32 mouse cellular contexts compared by ENCODE assay signal in the genomic region with DNA sequence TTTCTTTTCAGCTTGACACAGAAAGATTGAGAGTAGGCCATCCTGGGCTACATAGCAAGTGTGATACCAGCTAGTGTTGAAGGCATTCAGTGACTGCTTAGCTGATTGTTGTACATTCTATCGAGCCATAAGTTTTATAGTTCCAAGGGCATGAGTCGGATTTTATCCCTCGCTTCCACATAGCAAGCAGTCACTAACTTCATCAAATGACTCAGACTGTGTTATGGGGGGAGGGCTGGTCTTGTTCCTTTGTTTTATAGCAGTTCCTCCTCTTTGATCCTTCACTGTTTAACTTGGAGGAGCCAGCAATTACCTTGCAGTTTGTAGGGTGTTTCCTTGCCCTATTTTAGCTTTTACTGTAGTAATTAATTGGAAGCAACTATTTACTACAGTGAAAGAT. TPM values are rescaled to one million over a fixed set of nuclear protein-coding genes. Genes with fewer than 3 reads are reported as not detected.
DNase-seq lines count a peak whose midpoint lies in the region; ATAC-seq and TF ChIP-seq lines count a peak whose summit lies in the region.
"Had no signal": no experiment of that assay in that cellular context is flagged by ENCODE, and none has a peak within 500 bp of the region (broad histone marks: within the 10 kb centered on the region; RNA-seq: fewer than 3 reads in every experiment).

No protein-coding gene starts in this region.

- no peak for ATAC-seq in hindbrain, embryonic 13.5 days (ENCODE audit: low FRiP score)
- no peak for ATAC-seq in hindbrain, postnatal 0 days
- ATAC-seq in liver, postnatal 0 days: no peak
- ATAC-seq in liver, embryonic 12.5 days: no peak
- no peak for ATAC-seq in neural tube, embryonic 15.5 days (ENCODE audit: low FRiP score)
- ATAC-seq: forebrain, embryonic 15.5 days; inflammation-experienced regulatory T-cells, adult 6 months had no signal

- WGBS in hindbrain, embryonic 13.5 days: 96% methylated on average over 3 of the region's 3 CpGs
- 82% methylated on average over 3 of the region's 3 CpGs for WGBS in hindbrain, postnatal 0 days
- WGBS in liver, postnatal 0 days (ENCODE audit: insufficient replicate concordance): 82% methylated on average over 3 of the region's 3 CpGs
- WGBS in liver, embryonic 12.5 days (ENCODE audit: insufficient replicate concordance): 89% methylated on average over 3 of the region's 3 CpGs
- 69% methylated on average over 3 of the region's 3 CpGs for WGBS in neural tube, embryonic 15.5 days
- WGBS in forebrain, embryonic 10.5 days: 94% methylated on average over 3 of the region's 3 CpGs

- no peak for TF ChIP-seq CTCF in hindbrain, postnatal 0 days (IDR thresholded peaks at IDR 0.05; ENCODE audit: low read depth)
- no peak for TF ChIP-seq CTCF in liver, postnatal 0 days (IDR thresholded peaks at IDR 0.05; ENCODE audit: low read depth)

- no peak overlapping the region for H3K27ac ChIP-seq in hindbrain, embryonic 13.5 days
- H3K27ac ChIP-seq in hindbrain, postnatal 0 days: no peak overlapping the region
- no peak overlapping the region for H3K27ac ChIP-seq in liver, postnatal 0 days (ENCODE audit: low read depth)
- H3K27ac ChIP-seq in liver, embryonic 12.5 days: no peak overlapping the region
- H3K27ac ChIP-seq in neural tube, embryonic 15.5 days (replicated peaks): no peak overlapping the region
- no peak overlapping the region for H3K27ac ChIP-seq in forebrain, embryonic 10.5 days
- H3K27ac ChIP-seq: forebrain, embryonic 15.5 days; limb, embryonic 15.5 days; liver, embryonic 15.5 days; midbrain, embryonic 12.5 days; neural tube, embryonic 12.5 days had no signal

- peaks cover 15% of the 10 kb centered on the region for H3K79me2 ChIP-seq in myocyte (ENCODE audit: control insufficient read depth, insufficient read depth)

- H3K4me1 ChIP-seq in hindbrain, embryonic 13.5 days (replicated peaks): peaks cover 18% of the 10 kb centered on the region
- H3K4me1 ChIP-seq in hindbrain, postnatal 0 days (ENCODE audit: insufficient read depth, low read length): peaks cover 5% of the 10 kb centered on the region; the same call in 1 of the 2 replicates
- peaks cover 14% of the 10 kb centered on the region for H3K4me1 ChIP-seq in liver, postnatal 0 days (ENCODE audit: insufficient read depth)
- H3K4me1 ChIP-seq in liver, embryonic 12.5 days: peaks cover 20% of the 10 kb centered on the region
- H3K4me1 ChIP-seq in neural tube, embryonic 15.5 days: peaks cover 19% of the 10 kb centered on the region
- H3K4me1 ChIP-seq in forebrain, embryonic 10.5 days: peaks cover 20% of the 10 kb centered on the region

- 0 out of 2 replicates have a peak, but pooled peaks cover 4% of the 10 kb centered on the region for H3K9me3 ChIP-seq in hindbrain, embryonic 13.5 days
- no peaks in the 10 kb centered on the region for H3K9me3 ChIP-seq in hindbrain, postnatal 0 days (ENCODE audit: low read length)
- H3K9me3 ChIP-seq in liver, postnatal 0 days (ENCODE audit: low read length): no peaks in the 10 kb centered on the region
- H3K9me3 ChIP-seq in liver, embryonic 12.5 days (replicated peaks): 0 out of 2 replicates have a peak, but pooled peaks cover 4% of the 10 kb centered on the region
- H3K9me3 ChIP-seq in neural tube, embryonic 15.5 days (replicated peaks): no peaks in the 10 kb centered on the region
- peaks cover 8% of the 10 kb centered on the region; the same call in 1 of the 2 replicates for H3K9me3 ChIP-seq in forebrain, embryonic 10.5 days
- H3K9me3 ChIP-seq: forebrain, embryonic 15.5 days; G1E; limb, embryonic 15.5 days; liver, embryonic 15.5 days; neural tube, embryonic 12.5 days had no signal

- 0 out of 2 replicates have a peak overlapping the region, but pooled peaks have one; percentile 13 for H3K9ac ChIP-seq in hindbrain, embryonic 13.5 days
- H3K9ac ChIP-seq in hindbrain, postnatal 0 days (replicated peaks; ENCODE audit: low read length): no peak overlapping the region
- H3K9ac ChIP-seq in liver, postnatal 0 days (replicated peaks): no peak overlapping the region
- no peak overlapping the region for H3K9ac ChIP-seq in liver, embryonic 12.5 days
- no peak overlapping the region for H3K9ac ChIP-seq in neural tube, embryonic 15.5 days (replicated peaks)
- H3K9ac ChIP-seq: forebrain, embryonic 15.5 days; limb, embryonic 15.5 days; liver, embryonic 15.5 days; midbrain, embryonic 12.5 days; neural tube, embryonic 12.5 days had no signal

- no peak overlapping the region for H3ac ChIP-seq in myocyte (ENCODE audit: control insufficient read depth, insufficient read length)

- no peak for TF ChIP-seq POLR2A in myocyte (IDR thresholded peaks at IDR 0.05; ENCODE audit: insufficient read length, low read depth)

- no peak for TF ChIP-seq EP300 in liver, postnatal 0 days (IDR thresholded peaks at IDR 0.05; ENCODE audit: low read depth)

- no peak for DNase-seq in hindbrain, postnatal 0 days (ENCODE audit: low spot score)
- DNase-seq in liver, postnatal 0 days: no peak
- DNase-seq in neural tube, embryonic 10.5 days (ENCODE audit: extremely low spot score, low spot score): no peak
- DNase-seq in forebrain, embryonic 10.5 days (ENCODE audit: extremely low spot score, low spot score): no peak
- DNase-seq: adrenal gland, adult 2 months; B cell, adult 2 months; cerebellum, adult 8-10 months; kidney, adult 8-10 months; kidney, postnatal 25 days; retina, postnatal 1 day; right cerebral cortex, postnatal 25 days had no signal

- H3K36me3 ChIP-seq in hindbrain, embryonic 13.5 days: peaks cover 48% of the 10 kb centered on the region
- peaks cover 30% of the 10 kb centered on the region for H3K36me3 ChIP-seq in hindbrain, postnatal 0 days (ENCODE audit: insufficient read depth, low read length)
- H3K36me3 ChIP-seq in liver, postnatal 0 days (replicated peaks; ENCODE audit: insufficient read depth, low read length): peaks cover 35% of the 10 kb centered on the region
- peaks cover 40% of the 10 kb centered on the region for H3K36me3 ChIP-seq in liver, embryonic 12.5 days
- H3K36me3 ChIP-seq in neural tube, embryonic 15.5 days: peaks cover 43% of the 10 kb centered on the region
- H3K36me3 ChIP-seq in myocyte (ENCODE audit: control insufficient read depth, insufficient read depth): peaks cover 33% of the 10 kb centered on the region
- H3K36me3 ChIP-seq in forebrain, embryonic 10.5 days (replicated peaks): peaks cover 44% of the 10 kb centered on the region

- H3K27me3 ChIP-seq in hindbrain, embryonic 13.5 days: no peaks in the 10 kb centered on the region
- no peaks in the 10 kb centered on the region for H3K27me3 ChIP-seq in hindbrain, postnatal 0 days (ENCODE audit: insufficient read depth, low read length)
- H3K27me3 ChIP-seq in liver, postnatal 0 days (ENCODE audit: insufficient read depth, low read length): no peaks in the 10 kb centered on the region
- H3K27me3 ChIP-seq in liver, embryonic 12.5 days (replicated peaks): no peaks in the 10 kb centered on the region
- H3K27me3 ChIP-seq in neural tube, embryonic 15.5 days (replicated peaks): no peaks in the 10 kb centered on the region
- no peaks in the 10 kb centered on the region for H3K27me3 ChIP-seq in myocyte (ENCODE audit: control insufficient read depth, insufficient read depth, insufficient read length)
- H3K27me3 ChIP-seq in forebrain, embryonic 10.5 days (ENCODE audit: poor library complexity, severe bottlenecking): no peaks in the 10 kb centered on the region
- H3K27me3 ChIP-seq: CH12.LX; forebrain, embryonic 15.5 days; limb, embryonic 15.5 days; midbrain, embryonic 12.5 days; neural tube, embryonic 12.5 days had no signal

- H3K4me2 ChIP-seq in hindbrain, embryonic 13.5 days: 0 out of 2 replicates have a peak overlapping the region, but pooled peaks have one; percentile 64
- H3K4me2 ChIP-seq in hindbrain, postnatal 0 days (ENCODE audit: low read depth, low read length): no peak overlapping the region
- H3K4me2 ChIP-seq in liver, postnatal 0 days (ENCODE audit: low read depth, low read length): 0 out of 2 replicates have a peak overlapping the region, but pooled peaks have one; percentile 27
- H3K4me2 ChIP-seq in liver, embryonic 12.5 days: no peak overlapping the region
- 0 out of 2 replicates have a peak overlapping the region, but pooled peaks have one; percentile 62 for H3K4me2 ChIP-seq in neural tube, embryonic 15.5 days
- H3K4me2 ChIP-seq in myocyte (ENCODE audit: low read depth): peak overlapping the region; percentile 75
- H3K4me2 ChIP-seq: forebrain, embryonic 15.5 days; limb, embryonic 15.5 days; liver, embryonic 15.5 days; midbrain, embryonic 12.5 days; neural tube, embryonic 12.5 days had no signal

- no peak overlapping the region for H3K4me3 ChIP-seq in hindbrain, embryonic 13.5 days
- H3K4me3 ChIP-seq in hindbrain, postnatal 0 days (ENCODE audit: low read length): no peak overlapping the region
- no peak overlapping the region for H3K4me3 ChIP-seq in liver, postnatal 0 days (ENCODE audit: low read depth, low read length)
- no peak overlapping the region for H3K4me3 ChIP-seq in liver, embryonic 12.5 days
- H3K4me3 ChIP-seq in neural tube, embryonic 15.5 days (replicated peaks): no peak overlapping the region
- no peak overlapping the region for H3K4me3 ChIP-seq in myocyte
- H3K4me3 ChIP-seq in forebrain, embryonic 10.5 days: no peak overlapping the region
- H3K4me3 ChIP-seq: limb, embryonic 15.5 days; liver, embryonic 15.5 days; midbrain, embryonic 12.5 days; neural tube, embryonic 12.5 days had no signal

RNA-seq across cellular contexts. Expression of gene Sike1, which starts 2.1 kb away (rescaled TPM):
- polyA plus RNA-seq in hindbrain, embryonic 13.5 days (2015; fragmentation: Nextera tagmentation; extraction: Ambion mirVana): 54.3 and 64.6 TPM in 2 replicates
- total RNA-seq in hindbrain, postnatal 0 days (2014; rRNA removed): 25.9 and 30.8 TPM in 2 replicates
- 43.5 and 45.7 TPM in 2 replicates for polyA plus RNA-seq in hindbrain, postnatal 0 days (2015; fragmentation: Nextera tagmentation; extraction: Ambion mirVana)
- polyA plus RNA-seq in liver, postnatal 0 days (2015; fragmentation: Nextera tagmentation; extraction: Ambion mirVana): 15.8 and 18.4 TPM in 2 replicates
- 21.5 and 21.6 TPM in 2 replicates for polyA plus RNA-seq in liver, embryonic 12.5 days (2016; fragmentation: Nextera tagmentation; extraction: Ambion mirVana)
- polyA plus RNA-seq in neural tube, embryonic 15.5 days (2015; fragmentation: Nextera tagmentation; extraction: Ambion mirVana): 55.4 and 57.8 TPM in 2 replicates
- polyA plus RNA-seq in myocyte (2012; fragmentation: generic; extraction: Trizol): 27.0 TPM
- 68.2 and 78.0 TPM in 2 replicates for polyA plus RNA-seq in forebrain, embryonic 10.5 days (2016; fragmentation: Nextera tagmentation; extraction: Ambion mirVana)

RNA-seq across cellular contexts. Expression of gene Csde1, which starts 22.6 kb away (rescaled TPM):
- 448 and 460 TPM in 2 replicates for polyA plus RNA-seq in hindbrain, embryonic 13.5 days (2015; fragmentation: Nextera tagmentation; extraction: Ambion mirVana)
- total RNA-seq in hindbrain, postnatal 0 days (2014; rRNA removed): 215 and 224 TPM in 2 replicates
- 277 TPM in 2 replicates for polyA plus RNA-seq in hindbrain, postnatal 0 days (2015; fragmentation: Nextera tagmentation; extraction: Ambion mirVana)
- polyA plus RNA-seq in liver, postnatal 0 days (2015; fragmentation: Nextera tagmentation; extraction: Ambion mirVana): 75.0 and 85.1 TPM in 2 replicates
- 179 and 183 TPM in 2 replicates for polyA plus RNA-seq in liver, embryonic 12.5 days (2016; fragmentation: Nextera tagmentation; extraction: Ambion mirVana)
- 294 and 309 TPM in 2 replicates for polyA plus RNA-seq in neural tube, embryonic 15.5 days (2015; fragmentation: Nextera tagmentation; extraction: Ambion mirVana)
- polyA plus RNA-seq in myocyte (2012; fragmentation: generic; extraction: Trizol): 112 TPM
- 433 and 473 TPM in 2 replicates for polyA plus RNA-seq in forebrain, embryonic 10.5 days (2016; fragmentation: Nextera tagmentation; extraction: Ambion mirVana)

RNA-seq across cellular contexts. Expression of gene Nr1h5, which starts 33.7 kb away (rescaled TPM):
- polyA plus RNA-seq in hindbrain, embryonic 13.5 days (2015; fragmentation: Nextera tagmentation; extraction: Ambion mirVana): 0.08 TPM in 1 of 2 replicates, not detected in the other
- not detected in 2 replicates for total RNA-seq in hindbrain, postnatal 0 days (2014; rRNA removed)
- polyA plus RNA-seq in hindbrain, postnatal 0 days (2015; fragmentation: Nextera tagmentation; extraction: Ambion mirVana): not detected in 2 replicates
- polyA plus RNA-seq in liver, postnatal 0 days (2015; fragmentation: Nextera tagmentation; extraction: Ambion mirVana): 2.1 and 2.2 TPM in 2 replicates
- polyA plus RNA-seq in liver, embryonic 12.5 days (2016; fragmentation: Nextera tagmentation; extraction: Ambion mirVana): 10.3 and 10.4 TPM in 2 replicates
- 0.06 and 0.15 TPM in 2 replicates for polyA plus RNA-seq in neural tube, embryonic 15.5 days (2015; fragmentation: Nextera tagmentation; extraction: Ambion mirVana)
- 0.17 TPM for polyA plus RNA-seq in myocyte (2012; fragmentation: generic; extraction: Trizol)
- 0.07 and 0.11 TPM in 2 replicates for polyA plus RNA-seq in forebrain, embryonic 10.5 days (2016; fragmentation: Nextera tagmentation; extraction: Ambion mirVana)
- total RNA-seq: adrenal gland, adult 2 months; CH12.LX; G1E; gastrocnemius, postnatal 14 days; heart, adult 8-10 months; heart, postnatal 4 days; layer of hippocampus, adult 8-10 months; left cerebral cortex, postnatal 14 days; monocyte, adult 5-6 weeks had no signal
- polyA plus RNA-seq: adrenal gland, adult 2 months; G1E; heart, embryonic 14.5 days; inflammation-experienced regulatory T-cells, adult 6 months; limb, embryonic 15.5 days; spleen, adult 2 months; urinary bladder, adult 2 months had no signal

Comparison
In these comparisons a context has a peak if more than half of its experiments do, and no peak if none do; other contexts are left out.
1. H3K4me2 ChIP-seq: peak in hindbrain, embryonic 13.5 days (single experiment), liver, postnatal 0 days (single experiment), neural tube, embryonic 15.5 days (single experiment) and myocyte (single experiment); none in hindbrain, postnatal 0 days (single experiment) and liver, embryonic 12.5 days (single experiment).